Comparison of ENCODE assay signal across 8 mouse cellular contexts in the genomic region with DNA sequence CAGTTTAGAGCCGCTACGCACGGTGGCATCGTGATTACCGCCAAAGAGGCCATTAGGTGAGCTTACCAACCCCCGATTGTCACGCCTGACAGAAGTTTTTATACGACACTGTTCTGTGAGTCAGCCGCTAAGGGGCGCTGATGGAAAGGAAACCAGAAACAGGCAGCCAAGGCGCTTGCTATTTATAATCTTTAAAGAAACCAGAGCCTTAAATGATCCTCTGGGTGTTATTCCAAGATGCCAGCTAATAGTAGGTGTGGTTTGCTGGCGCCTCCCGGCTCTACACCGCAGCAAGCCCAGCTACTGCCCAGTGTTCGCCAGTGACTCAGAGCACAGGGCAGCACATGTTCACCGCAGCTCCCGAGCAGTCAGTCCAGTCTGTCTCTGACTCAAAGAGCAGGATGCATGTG. TPM values are rescaled to one million over a fixed set of nuclear protein-coding genes. Genes with fewer than 3 reads are reported as not detected.
A peak's percentile ranks its signal among the peaks of the same experiment; 100 is the strongest.
DNase-seq lines count a peak whose midpoint lies in the region; ATAC-seq lines count a peak whose summit lies in the region.

No protein-coding gene starts in this region.

- DNase-seq in adrenal gland, adult (ENCODE audit: inconsistent age in 2 of 2, low spot score in 1 of 2), result peak; percentile 86 to 94
- DNase-seq in embryo, embryonic 10 days (ENCODE audit: low spot score), result peak; percentile 86
- DNase-seq in gastrocnemius, postnatal 25 days, result peak; percentile 76
- peak; percentile 79 to 80 for DNase-seq in left cerebral cortex, postnatal 14 days (ENCODE audit: low spot score in 2 of 2)
- DNase-seq in spleen, adult 12 weeks (ENCODE audit: low spot score), result peak; percentile 4

- no peak overlapping the region for H3K27ac ChIP-seq in intestine, embryonic 15.5 days
- H3K27ac ChIP-seq in midbrain, embryonic 13.5 days, result peak overlapping the region; percentile 46

- intact Hi-C loops in left cerebral cortex, postnatal 14 days (cut with DNase I), result loop anchor here (2.0 to 5.0 kb wide), 2 partner anchors 154 to 175 kb away; partner anchors contain the start of genes Has3 and Utp4

- no peaks in the 10 kb centered on the region for H3K36me3 ChIP-seq in intestine, embryonic 15.5 days
- H3K36me3 ChIP-seq in midbrain, embryonic 13.5 days, result peaks cover 7% of the 10 kb centered on the region; the same call in 1 of the 2 replicates

- WGBS in intestine, embryonic 15.5 days, result 17% methylated on average over 17 of the region's 17 CpGs
- 30% methylated on average over 17 of the region's 17 CpGs for WGBS in midbrain, embryonic 13.5 days

- H3K4me1 ChIP-seq in intestine, embryonic 15.5 days (replicated peaks), result peaks cover 5% of the 10 kb centered on the region
- H3K4me1 ChIP-seq in midbrain, embryonic 13.5 days (replicated peaks), result peaks cover 3% of the 10 kb centered on the region; the same call in 1 of the 2 replicates

- no peaks in the 10 kb centered on the region for H3K9me3 ChIP-seq in intestine, embryonic 15.5 days
- no peaks in the 10 kb centered on the region for H3K9me3 ChIP-seq in midbrain, embryonic 13.5 days

- ATAC-seq in intestine, embryonic 15.5 days, result peak; percentile 83
- peak; percentile 80 for ATAC-seq in midbrain, embryonic 13.5 days
- ATAC-seq in erythroblast, adult 5-6 weeks (replicated peaks; ENCODE audit: low FRiP score, poor library complexity, severe bottlenecking), result no peak

- no peak overlapping the region for H3K9ac ChIP-seq in intestine, embryonic 15.5 days
- peak overlapping the region; percentile 29; the same call in 1 of the 2 replicates for H3K9ac ChIP-seq in midbrain, embryonic 13.5 days (replicated peaks)

- no peaks in the 10 kb centered on the region for H3K27me3 ChIP-seq in intestine, embryonic 15.5 days (replicated peaks)
- peaks cover 31% of the 10 kb centered on the region for H3K27me3 ChIP-seq in midbrain, embryonic 13.5 days

- peak overlapping the region; percentile 43 for H3K4me2 ChIP-seq in intestine, embryonic 15.5 days (replicated peaks)
- H3K4me2 ChIP-seq in midbrain, embryonic 13.5 days (replicated peaks), result peak overlapping the region; percentile 32

- no peak overlapping the region for H3K4me3 ChIP-seq in intestine, embryonic 15.5 days (replicated peaks)
- H3K4me3 ChIP-seq in midbrain, embryonic 13.5 days (replicated peaks), result no peak overlapping the region

RNA-seq across cellular contexts. Expression of gene Tango6, which starts 35.2 kb away (rescaled TPM):
- 1 to 10 TPM; 8.9 to 9.9 TPM for total RNA-seq in gastrocnemius, postnatal 25 days (2021)
- polyA plus RNA-seq in intestine, embryonic 15.5 days (2015; fragmentation: Nextera tagmentation; extraction: Ambion mirVana), result 8.3 and 9.1 TPM in 2 replicates
- 1 to 10 TPM; 5.9 to 6.4 TPM for total RNA-seq in left cerebral cortex, postnatal 14 days (2021)
- polyA plus RNA-seq in midbrain, embryonic 13.5 days (2015; fragmentation: Nextera tagmentation; extraction: Ambion mirVana), result 7.5 and 7.7 TPM in 2 replicates
- total RNA-seq in erythroblast, adult 5-6 weeks (2015; ENCODE audit: low replicate concordance), result 0.84 and 3.5 TPM in 2 replicates
- 0.42 and 2.0 TPM in 2 replicates for total RNA-seq in erythroblast, adult 5-6 weeks (2017; ENCODE audit: low replicate concordance)

Comparison
In these comparisons a context has a peak if more than half of its experiments do, and no peak if none do; other contexts are left out.
1. DNase-seq: peak in every context shown above with its lines; median percentile 90 in adrenal gland, adult; 86 in embryo, embryonic 10 days; 80 in left cerebral cortex, postnatal 14 days; 76 in gastrocnemius, postnatal 25 days; 4 in spleen, adult 12 weeks.